Mouse (Mus musculus): ENCODE data around the gene Gdpd5. TPM values are rescaled to one million over a fixed set of nuclear protein-coding genes. Genes with fewer than 3 reads are reported as not detected.

The Gdpd5 gene
- polyA plus RNA-seq, 1 experiment from 2014 or later: 23.5 TPM

- 10% methylated on average over 8 of the region's 8 CpGs for WGBS
- no peaks in the 10 kb centered on the region for H3K27me3 ChIP-seq (ENCODE audit: low read depth, poor library complexity, severe bottlenecking)
- H3K4me3 ChIP-seq: peak overlapping the region; percentile 29; the same call in 1 of the 2 replicates
- H3K9me3 ChIP-seq (replicated peaks): no peaks in the 10 kb centered on the region
- peak overlapping the region; percentile 63; the same call in 1 of the 2 replicates for H3K27ac ChIP-seq (replicated peaks)
- peak; percentile 44 for DNase-seq (ENCODE audit: low spot score)
- no peaks in the 10 kb centered on the region for H3K36me3 ChIP-seq
- H3K4me1 ChIP-seq: peaks cover 10% of the 10 kb centered on the region
Observed at GRCm38 (mm10) chr7:99510087-99510501, 128.9 kb downstream of the Gdpd5 start.

Other genes with a start within 250 kb of the Gdpd5 start
- gene Uvrag, start 240.3 kb upstream of the Gdpd5 start, polyA plus RNA-seq (2016; fragmentation: Nextera tagmentation; extraction: Ambion mirVana): 9.7 and 10.0 TPM in 2 replicates
- 10.9 and 13.6 TPM in 2 replicates for gene Dgat2, start 198.7 kb upstream of the Gdpd5 start, polyA plus RNA-seq (2016; fragmentation: Nextera tagmentation; extraction: Ambion mirVana)
- 18.5 and 30.3 TPM in 2 replicates for gene Mogat2, start 142.8 kb upstream of the Gdpd5 start, polyA plus RNA-seq (2016; fragmentation: Nextera tagmentation; extraction: Ambion mirVana)
- gene Map6, start 114.0 kb upstream of the Gdpd5 start, polyA plus RNA-seq (2016; fragmentation: Nextera tagmentation; extraction: Ambion mirVana): 27.9 and 39.5 TPM in 2 replicates
- gene Serpinh1, start 28.2 kb upstream of the Gdpd5 start, polyA plus RNA-seq (2016; fragmentation: Nextera tagmentation; extraction: Ambion mirVana): 789 and 882 TPM in 2 replicates
- gene Klhl35, start 84.6 kb downstream of the Gdpd5 start, polyA plus RNA-seq (2016; fragmentation: Nextera tagmentation; extraction: Ambion mirVana): 2.9 and 10.0 TPM in 2 replicates
- 681 and 788 TPM in 2 replicates for gene Rps3, start 102.3 kb downstream of the Gdpd5 start, polyA plus RNA-seq (2016; fragmentation: Nextera tagmentation; extraction: Ambion mirVana)
- 9.8 and 10.1 TPM in 2 replicates for gene Arrb1, start 154.1 kb downstream of the Gdpd5 start, polyA plus RNA-seq (2016; fragmentation: Nextera tagmentation; extraction: Ambion mirVana)
- gene Tpbgl, start 245.7 kb downstream of the Gdpd5 start, polyA plus RNA-seq (2016; fragmentation: Nextera tagmentation; extraction: Ambion mirVana): 0.32 and 0.79 TPM in 2 replicates